Mouse (Mus musculus) forebrain, embryonic 13.5 days (tissue): ENCODE measurements around the gene Cd28. TPM values are rescaled to one million over a fixed set of nuclear protein-coding genes. Genes with fewer than 3 reads are reported as not detected.

Experiments used
- ATAC-seq: fragments of 200-750 bp; cut with Nextera tagmentation; 2 replicates; pipeline ENCODE4 v1.8.0; 2017
- H3K27ac ChIP-seq: fragments of 300-500 bp; sonication (generic); 2 replicates; pipeline ENCODE4 v1.5.1; 2015; ENCODE audit warnings: inconsistent platforms, mild to moderate bottlenecking, moderate library complexity
- H3K27me3 ChIP-seq: fragments of 300-500 bp; sonication (generic); 2 replicates; pipeline ENCODE4 v1.6.1; 2015; ENCODE audit warnings: mild to moderate bottlenecking, inconsistent platforms
- H3K36me3 ChIP-seq: fragments of 300-500 bp; sonication (generic); 2 replicates; pipeline ENCODE4 v1.6.1; 2015; ENCODE audit warnings: mild to moderate bottlenecking, inconsistent platforms; ENCODE audit not compliant: poor library complexity, severe bottlenecking
- H3K4me1 ChIP-seq: fragments of 300-500 bp; sonication (generic); 2 replicates; pipeline ENCODE4 v1.6.1; 2015; ENCODE audit warnings: inconsistent platforms
- H3K4me2 ChIP-seq: fragments of 300-500 bp; sonication (generic); 2 replicates; pipeline ENCODE4 v1.6.1; 2015; ENCODE audit warnings: inconsistent platforms, mild to moderate bottlenecking, moderate library complexity
- H3K4me3 ChIP-seq: fragments of 300-500 bp; sonication (generic); 2 replicates; pipeline ENCODE4 v1.5.1; 2015; ENCODE audit warnings: mild to moderate bottlenecking, inconsistent platforms
- H3K9ac ChIP-seq: fragments of 300-500 bp; sonication (generic); 2 replicates; pipeline ENCODE4 v1.6.1; 2015; ENCODE audit warnings: mild to moderate bottlenecking, inconsistent platforms
- H3K9me3 ChIP-seq: fragments of 300-500 bp; sonication (generic); replicated peaks from 2 replicates; pipeline ENCODE4 v1.6.1; 2016; ENCODE audit warnings: inconsistent platforms
- WGBS: fragments of 180-500 bp; shearing (Covaris S2); methylation state at CpG from one replicate; pipeline ENCODE4 v1.1.7; 2015; 5-methylcytosine and 5-hydroxymethylcytosine counted together
- polyA plus RNA-seq: library from polyadenylated mRNA; unstranded; fragments of >200 nt; fragmentation: Nextera tagmentation; extraction: Ambion mirVana; gene quantifications from 2 replicates; pipeline ENCODE4 v1.2.1, GENCODE M21; 2015

Cd28 gene
- polyA plus RNA-seq, 1 experiment from 2014 or later, result 0.05 TPM

- WGBS, result 77% methylated on average over 3 of the region's 3 CpGs
- Histone ChIP-seq H3K4me1 (no peaks in the 10 kb centered on the region), H3K4me2 (no peak overlapping the region), H3K27ac (no peak overlapping the region), H3K9me3 (no peaks in the 10 kb centered on the region), H3K27me3 (no peaks in the 10 kb centered on the region), H3K4me3 (no peak overlapping the region), H3K9ac (no peak overlapping the region), H3K36me3 (no peaks in the 10 kb centered on the region)
- ATAC-seq, result no peak
Measured at GRCm38 (mm10) chr1:60776906-60777305, 60.3 kb downstream of the Cd28 start.

GRCm38 (mm10) chr1:60778465-60779115, 62.0 kb downstream of the Cd28 start:
- no peaks in the 10 kb centered on the region for H3K27me3 ChIP-seq
- H3K4me3 ChIP-seq, result no peak overlapping the region
- no peaks in the 10 kb centered on the region for H3K36me3 ChIP-seq
- no peak overlapping the region for H3K9ac ChIP-seq
- WGBS, result 82% methylated on average over 8 of the region's 8 CpGs
- no peak for ATAC-seq
- H3K4me2 ChIP-seq, result no peak overlapping the region
- H3K4me1 ChIP-seq, result no peaks in the 10 kb centered on the region
- H3K9me3 ChIP-seq, result no peaks in the 10 kb centered on the region
- H3K27ac ChIP-seq, result no peak overlapping the region

GRCm38 (mm10) chr1:60779176-60779575, 62.6 kb downstream of the Cd28 start:
- Histone ChIP-seq H3K9ac (no peak overlapping the region), H3K9me3 (no peaks in the 10 kb centered on the region), H3K4me3 (no peak overlapping the region), H3K27ac (no peak overlapping the region), H3K4me1 (no peaks in the 10 kb centered on the region), H3K4me2 (no peak overlapping the region), H3K36me3 (no peaks in the 10 kb centered on the region), H3K27me3 (no peaks in the 10 kb centered on the region)
- 88% methylated on average over 2 of the region's 2 CpGs for WGBS
- ATAC-seq, result no peak

GRCm38 (mm10) chr1:60781666-60782065, 65.1 kb downstream of the Cd28 start:
- Histone ChIP-seq H3K27me3 (no peaks in the 10 kb centered on the region), H3K36me3 (no peaks in the 10 kb centered on the region), H3K4me3 (no peak overlapping the region), H3K4me1 (no peaks in the 10 kb centered on the region), H3K9me3 (no peaks in the 10 kb centered on the region), H3K9ac (no peak overlapping the region), H3K4me2 (no peak overlapping the region), H3K27ac (no peak overlapping the region)
- ATAC-seq, result no peak
- 86% methylated on average over 4 of the region's 4 CpGs for WGBS

- H3K4me2 ChIP-seq, result no peak overlapping the region
- H3K9ac ChIP-seq, result no peak overlapping the region
- no peaks in the 10 kb centered on the region for H3K27me3 ChIP-seq
- H3K27ac ChIP-seq, result no peak overlapping the region
- no peak overlapping the region for H3K4me3 ChIP-seq
- no peaks in the 10 kb centered on the region for H3K36me3 ChIP-seq
- no peaks in the 10 kb centered on the region for H3K4me1 ChIP-seq
- no peak for ATAC-seq
- no peaks in the 10 kb centered on the region for H3K9me3 ChIP-seq
Measured at GRCm38 (mm10) chr1:60793717-60794116, 77.1 kb downstream of the Cd28 start.

- H3K4me2 ChIP-seq, result no peak overlapping the region
- H3K36me3 ChIP-seq, result no peaks in the 10 kb centered on the region
- H3K27me3 ChIP-seq, result no peaks in the 10 kb centered on the region
- no peaks in the 10 kb centered on the region for H3K4me1 ChIP-seq
- ATAC-seq, result no peak
- H3K4me3 ChIP-seq, result no peak overlapping the region
- H3K27ac ChIP-seq, result no peak overlapping the region
- WGBS, result 78% methylated on average over 3 of the region's 3 CpGs
- no peaks in the 10 kb centered on the region for H3K9me3 ChIP-seq
- H3K9ac ChIP-seq, result no peak overlapping the region
Measured at GRCm38 (mm10) chr1:60795677-60796205, 79.1 kb downstream of the Cd28 start.

GRCm38 (mm10) chr1:60799795-60800345, 83.3 kb downstream of the Cd28 start:
- Histone ChIP-seq H3K4me2 (no peak overlapping the region), H3K4me1 (no peaks in the 10 kb centered on the region), H3K27ac (no peak overlapping the region), H3K4me3 (no peak overlapping the region), H3K36me3 (no peaks in the 10 kb centered on the region), H3K27me3 (no peaks in the 10 kb centered on the region), H3K9ac (no peak overlapping the region), H3K9me3 (no peaks in the 10 kb centered on the region)
- no peak for ATAC-seq
- WGBS, result 85% methylated on average over 1 of the region's 1 CpGs

GRCm38 (mm10) chr1:60801210-60801671, 84.6 kb downstream of the Cd28 start:
- 88% methylated on average over 4 of the region's 4 CpGs for WGBS
- no peak for ATAC-seq
- H3K4me1 ChIP-seq, result no peaks in the 10 kb centered on the region

GRCm38 (mm10) chr1:60803128-60803824, 86.7 kb downstream of the Cd28 start:
- H3K4me1 ChIP-seq, result no peaks in the 10 kb centered on the region
- ATAC-seq, result no peak
- H3K27me3 ChIP-seq, result no peaks in the 10 kb centered on the region
- H3K27ac ChIP-seq, result no peak overlapping the region
- H3K9me3 ChIP-seq, result no peaks in the 10 kb centered on the region
- no peak overlapping the region for H3K4me2 ChIP-seq
- H3K9ac ChIP-seq, result no peak overlapping the region
- no peak overlapping the region for H3K4me3 ChIP-seq
- no peaks in the 10 kb centered on the region for H3K36me3 ChIP-seq
- 92% methylated on average over 4 of the region's 4 CpGs for WGBS

More at GRCm38 (mm10) chr1:60801210-60801671, 84.6 kb downstream of the Cd28 start:
- Histone ChIP-seq H3K36me3 (no peaks in the 10 kb centered on the region), H3K27me3 (no peaks in the 10 kb centered on the region), H3K4me3 (no peak overlapping the region), H3K27ac (no peak overlapping the region), H3K4me2 (no peak overlapping the region), H3K9me3 (no peaks in the 10 kb centered on the region), H3K9ac (no peak overlapping the region)

- Histone ChIP-seq H3K36me3 (no peaks in the 10 kb centered on the region), H3K27ac (no peak overlapping the region), H3K9ac (no peak overlapping the region), H3K4me3 (no peak overlapping the region), H3K27me3 (no peaks in the 10 kb centered on the region), H3K4me2 (no peak overlapping the region), H3K9me3 (no peaks in the 10 kb centered on the region), H3K4me1 (no peaks in the 10 kb centered on the region)
- ATAC-seq, result no peak
- 83% methylated on average over 6 of the region's 6 CpGs for WGBS
Measured at GRCm38 (mm10) chr1:60803825-60804696, 87.5 kb downstream of the Cd28 start.

GRCm38 (mm10) chr1:60805178-60805577, 88.6 kb downstream of the Cd28 start:
- WGBS, result 70% methylated on average over 1 of the region's 1 CpGs
- no peaks in the 10 kb centered on the region for H3K36me3 ChIP-seq
- H3K9me3 ChIP-seq, result no peaks in the 10 kb centered on the region
- no peak overlapping the region for H3K4me2 ChIP-seq
- ATAC-seq, result no peak
- H3K4me3 ChIP-seq, result no peak overlapping the region
- no peaks in the 10 kb centered on the region for H3K4me1 ChIP-seq
- H3K27me3 ChIP-seq, result no peaks in the 10 kb centered on the region
- no peak overlapping the region for H3K9ac ChIP-seq
- H3K27ac ChIP-seq, result no peak overlapping the region

GRCm38 (mm10) chr1:60807748-60808147, 91.1 kb downstream of the Cd28 start:
- H3K9me3 ChIP-seq, result no peaks in the 10 kb centered on the region
- no peak overlapping the region for H3K9ac ChIP-seq
- no peak overlapping the region for H3K4me2 ChIP-seq
- no peak overlapping the region for H3K27ac ChIP-seq
- ATAC-seq, result no peak
- H3K4me1 ChIP-seq, result no peaks in the 10 kb centered on the region
- H3K4me3 ChIP-seq, result no peak overlapping the region
- H3K27me3 ChIP-seq, result no peaks in the 10 kb centered on the region
- 94% methylated on average over 1 of the region's 1 CpGs for WGBS
- H3K36me3 ChIP-seq, result no peaks in the 10 kb centered on the region
